27 mouse cellular contexts compared by ENCODE assay signal in the genomic region with DNA sequence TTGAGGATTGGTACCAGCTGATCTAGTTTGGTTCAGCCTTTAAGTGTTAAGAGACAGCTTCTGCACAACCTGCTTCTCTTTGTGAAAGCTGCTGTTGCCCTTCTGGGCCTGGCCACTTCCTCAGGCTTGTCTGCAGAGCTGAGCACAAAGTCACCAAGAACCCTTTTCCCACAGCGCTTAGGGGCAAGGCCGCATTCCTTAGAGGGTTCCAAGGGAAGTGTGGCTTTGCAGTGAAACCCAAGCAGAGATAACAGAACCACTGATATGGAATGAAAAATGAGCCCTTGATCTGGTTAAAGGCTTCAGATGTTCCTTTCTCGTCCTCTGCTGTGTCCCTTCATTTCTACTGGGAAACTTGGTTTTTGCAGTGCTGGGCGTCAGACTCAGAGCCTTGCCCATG. TPM values are rescaled to one million over a fixed set of nuclear protein-coding genes. Genes with fewer than 3 reads are reported as not detected.
DNase-seq lines count a peak whose midpoint lies in the region; ATAC-seq and TF ChIP-seq lines count a peak whose summit lies in the region.
"Had no signal": no experiment of that assay in that cellular context is flagged by ENCODE, and none has a peak within 500 bp of the region (broad histone marks: within the 10 kb centered on the region; RNA-seq: fewer than 3 reads in every experiment).

No protein-coding gene starts in this region.

- ATAC-seq in hindbrain, embryonic 13.5 days (ENCODE audit: low FRiP score), result no peak
- ATAC-seq in hindbrain, postnatal 0 days, result no peak
- ATAC-seq: activated CD4-positive, CD25-positive, alpha-beta regulatory T cell, adult 4 months; forebrain, embryonic 15.5 days; intestine, postnatal 0 days had no signal

- peaks cover 12% of the 10 kb centered on the region for H3K27me3 ChIP-seq in hindbrain, embryonic 13.5 days
- H3K27me3 ChIP-seq in hindbrain, postnatal 0 days (ENCODE audit: insufficient read depth, low read length), result peaks cover 7% of the 10 kb centered on the region; the same call in 1 of the 2 replicates

- no peaks in the 10 kb centered on the region for H3K36me3 ChIP-seq in hindbrain, embryonic 13.5 days
- no peaks in the 10 kb centered on the region for H3K36me3 ChIP-seq in hindbrain, postnatal 0 days (ENCODE audit: insufficient read depth, low read length)
- H3K36me3 ChIP-seq: embryonic facial prominence, embryonic 10.5 days; embryonic facial prominence, embryonic 13.5 days; forebrain, embryonic 12.5 days; forebrain, embryonic 15.5 days; heart, embryonic 12.5 days; heart, embryonic 15.5 days; hindbrain, embryonic 10.5 days had no signal

- no peak overlapping the region for H3K4me2 ChIP-seq in hindbrain, embryonic 13.5 days
- no peak overlapping the region for H3K4me2 ChIP-seq in hindbrain, postnatal 0 days (ENCODE audit: low read depth, low read length)
- H3K4me2 ChIP-seq: embryonic facial prominence, embryonic 13.5 days; forebrain, embryonic 12.5 days; forebrain, embryonic 15.5 days; heart, embryonic 12.5 days; heart, embryonic 15.5 days; hindbrain, embryonic 14.5 days had no signal

- no peak overlapping the region for H3K4me3 ChIP-seq in hindbrain, embryonic 13.5 days
- no peak overlapping the region for H3K4me3 ChIP-seq in hindbrain, postnatal 0 days (ENCODE audit: low read length)
- H3K4me3 ChIP-seq: embryonic facial prominence, embryonic 10.5 days; embryonic facial prominence, embryonic 13.5 days; erythroblast, embryonic 14.5 days; forebrain, embryonic 12.5 days; forebrain, embryonic 15.5 days; heart, embryonic 12.5 days; heart, embryonic 15.5 days; hindbrain, embryonic 10.5 days had no signal

- TF ChIP-seq CTCF in hindbrain, postnatal 0 days (IDR thresholded peaks at IDR 0.05; ENCODE audit: low read depth), result no peak

- 89% methylated on average over 4 of the region's 4 CpGs for WGBS in hindbrain, embryonic 13.5 days
- WGBS in hindbrain, postnatal 0 days, result 84% methylated on average over 4 of the region's 4 CpGs

- 0 out of 2 replicates have a peak, but pooled peaks cover 4% of the 10 kb centered on the region for H3K9me3 ChIP-seq in hindbrain, embryonic 13.5 days
- no peaks in the 10 kb centered on the region for H3K9me3 ChIP-seq in hindbrain, postnatal 0 days (ENCODE audit: low read length)
- H3K9me3 ChIP-seq: embryonic facial prominence, embryonic 10.5 days; embryonic facial prominence, embryonic 13.5 days; forebrain, embryonic 12.5 days; forebrain, embryonic 15.5 days; heart, embryonic 12.5 days; heart, embryonic 15.5 days had no signal

- no peak overlapping the region for H3K27ac ChIP-seq in hindbrain, embryonic 13.5 days
- no peak overlapping the region for H3K27ac ChIP-seq in hindbrain, postnatal 0 days
- H3K27ac ChIP-seq: embryonic facial prominence, embryonic 10.5 days; embryonic facial prominence, embryonic 13.5 days; forebrain, embryonic 12.5 days; forebrain, embryonic 15.5 days; heart, embryonic 15.5 days; hindbrain, embryonic 10.5 days; hindbrain, embryonic 14.5 days had no signal

- DNase-seq in adrenal gland, adult (ENCODE audit: inconsistent age in 2 of 2, low spot score in 1 of 2), result peak; percentile 34 to 65
- no peak for DNase-seq in adrenal gland, postnatal 25 days
- DNase-seq in hindbrain, postnatal 0 days (ENCODE audit: low spot score), result no peak
- peak; percentile 25 for DNase-seq in adrenal gland, postnatal 10 days
- no peak for DNase-seq in testis, postnatal 14 days (ENCODE audit: low spot score)
- DNase-seq: cerebellum, adult 11-12 months; cerebellum, adult 8-10 months; cerebellum, postnatal 10 days; cerebellum, postnatal 36 days; embryo, embryonic 11 days; gastrocnemius, postnatal 25 days; heart, adult 18-20 months; heart, postnatal 10 days; heart, postnatal 36 days had no signal

- 0 out of 2 replicates have a peak overlapping the region, but pooled peaks have one; percentile 29 for H3K9ac ChIP-seq in hindbrain, embryonic 13.5 days
- H3K9ac ChIP-seq in hindbrain, postnatal 0 days (replicated peaks; ENCODE audit: low read length), result no peak overlapping the region
- H3K9ac ChIP-seq: embryonic facial prominence, embryonic 13.5 days; forebrain, embryonic 12.5 days; forebrain, embryonic 15.5 days; heart, embryonic 12.5 days; heart, embryonic 15.5 days; hindbrain, embryonic 14.5 days had no signal

- H3K4me1 ChIP-seq in hindbrain, embryonic 13.5 days (replicated peaks), result peaks cover 8% of the 10 kb centered on the region; the same call in 1 of the 2 replicates
- H3K4me1 ChIP-seq in hindbrain, postnatal 0 days (ENCODE audit: insufficient read depth, low read length), result no peaks in the 10 kb centered on the region

RNA-seq across cellular contexts. Expression of a gene that starts 8.0 kb away (rescaled TPM):
- total RNA-seq in adrenal gland, postnatal 25 days (2021), result 1.1 and 1.2 TPM in 2 replicates
- 75.9 and 77.3 TPM in 2 replicates for polyA plus RNA-seq in hindbrain, embryonic 13.5 days (2015; fragmentation: Nextera tagmentation; extraction: Ambion mirVana)
- 67.5 and 79.4 TPM in 2 replicates for total RNA-seq in hindbrain, postnatal 0 days (2014; rRNA removed)
- polyA plus RNA-seq in hindbrain, postnatal 0 days (2015; fragmentation: Nextera tagmentation; extraction: Ambion mirVana), result 34.3 and 34.8 TPM in 2 replicates
- 1 to 10 TPM; 3.6 to 5.6 TPM for total RNA-seq in adrenal gland, postnatal 10 days (2021)
- polyA plus RNA-seq: activated CD4-positive, CD25-positive, alpha-beta regulatory T cell, adult 4 months had no signal

RNA-seq across cellular contexts. Expression of a gene that starts 26.4 kb away (rescaled TPM):
- total RNA-seq in adrenal gland, postnatal 25 days (2021), result 1.7 TPM in 1 of 2 replicates, not detected in the other
- polyA plus RNA-seq in hindbrain, embryonic 13.5 days (2015; fragmentation: Nextera tagmentation; extraction: Ambion mirVana), result 29.6 and 36.7 TPM in 2 replicates
- total RNA-seq in hindbrain, postnatal 0 days (2014; rRNA removed), result 63.6 and 68.0 TPM in 2 replicates
- polyA plus RNA-seq in hindbrain, postnatal 0 days (2015; fragmentation: Nextera tagmentation; extraction: Ambion mirVana), result 34.9 and 42.6 TPM in 2 replicates
- total RNA-seq in adrenal gland, postnatal 10 days (2021), result 10 to 100 TPM in 1 of 2 experiments, under 1 TPM in 1; 0.58 to 19.2 TPM
- total RNA-seq: gastrocnemius, adult 8-10 months had no signal
- polyA plus RNA-seq: erythroblast, embryonic 14.5 days had no signal

RNA-seq across cellular contexts. Expression of a gene that starts 29.0 kb away (rescaled TPM):
- 15.9 and 22.5 TPM in 2 replicates for total RNA-seq in adrenal gland, postnatal 25 days (2021)
- polyA plus RNA-seq in hindbrain, embryonic 13.5 days (2015; fragmentation: Nextera tagmentation; extraction: Ambion mirVana), result 25.4 and 27.1 TPM in 2 replicates
- total RNA-seq in hindbrain, postnatal 0 days (2014; rRNA removed), result 11.1 and 18.5 TPM in 2 replicates
- 17.0 and 18.3 TPM in 2 replicates for polyA plus RNA-seq in hindbrain, postnatal 0 days (2015; fragmentation: Nextera tagmentation; extraction: Ambion mirVana)
- total RNA-seq in adrenal gland, postnatal 10 days (2021), result 10 to 100 TPM; 19.7 to 22.7 TPM

Comparison
In these comparisons a context has a peak if more than half of its experiments do, and no peak if none do; other contexts are left out.
1. DNase-seq: peak in adrenal gland, adult (2 of 2) and adrenal gland, postnatal 10 days (single experiment); none in adrenal gland, postnatal 25 days (single experiment), hindbrain, postnatal 0 days (single experiment) and testis, postnatal 14 days (single experiment).
2. RNA of a gene that starts 8.0 kb away (total RNA-seq): 67.5 to 79.4 TPM in hindbrain, postnatal 0 days; 3.6 to 5.6 TPM in adrenal gland, postnatal 10 days and 1.1 to 1.2 TPM in adrenal gland, postnatal 25 days; every median in the first group is over 10 times any median in the second.